Mouse (Mus musculus): ENCODE results near the gene Wipf3. TPM values are rescaled to one million over a fixed set of nuclear protein-coding genes. Genes with fewer than 3 reads are reported as not detected.
A peak's percentile ranks its signal among the peaks of the same experiment; 100 is the strongest.

Wipf3 gene
- total RNA-seq (2021), result 5.0 and 6.6 TPM in 2 replicates
- long read RNA-seq, experiment 1, partial matches to known transcripts, result 1 of 3 reads
- long read RNA-seq, experiment 1, other reads (novel, unspliced or antisense), result 2 of 3 reads
- long read RNA-seq, experiment 2, result 0 reads

DNA sequence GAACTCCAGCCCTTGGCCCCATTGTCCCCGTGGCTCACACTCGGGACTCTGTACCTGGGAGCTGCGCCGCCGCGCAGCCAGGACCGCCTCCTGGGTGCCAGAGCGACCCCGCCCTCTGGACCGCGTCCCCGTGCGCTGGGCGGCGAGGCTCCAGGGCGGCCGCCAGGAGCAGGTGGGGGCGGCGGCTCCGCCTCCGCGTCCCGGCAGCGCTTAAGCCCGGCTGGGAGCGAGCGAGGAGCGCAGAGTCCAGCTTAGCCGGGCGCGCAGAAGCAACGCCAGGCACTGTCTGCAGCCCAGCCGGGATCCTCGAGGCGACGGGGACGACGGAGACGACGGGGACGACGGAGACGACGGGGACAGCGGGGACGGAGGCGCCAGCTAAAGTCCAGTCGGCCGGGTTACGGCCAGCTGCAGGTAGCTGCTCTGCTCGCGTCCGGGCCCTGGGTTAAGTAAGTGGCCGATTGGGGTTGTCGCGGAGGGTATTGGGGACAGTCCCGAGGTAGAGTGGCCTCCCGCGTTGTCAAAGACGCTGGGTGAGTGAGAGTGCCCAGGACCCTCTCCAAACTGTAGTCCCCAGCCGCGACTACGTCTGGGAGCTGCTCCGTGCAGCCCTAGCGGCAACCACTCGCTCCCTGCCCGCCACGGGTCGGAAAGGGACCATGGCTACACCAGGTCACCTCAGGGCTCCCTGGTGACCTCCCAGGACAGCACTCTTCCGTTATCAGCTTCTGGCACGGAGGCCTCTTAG, at the start of gene Wipf3:
Gene Wipf3 (plus strand): TSS at position 157 of the 748 bp plus-strand sequence.
- DNase-seq, result peak; percentile 82

DNA sequence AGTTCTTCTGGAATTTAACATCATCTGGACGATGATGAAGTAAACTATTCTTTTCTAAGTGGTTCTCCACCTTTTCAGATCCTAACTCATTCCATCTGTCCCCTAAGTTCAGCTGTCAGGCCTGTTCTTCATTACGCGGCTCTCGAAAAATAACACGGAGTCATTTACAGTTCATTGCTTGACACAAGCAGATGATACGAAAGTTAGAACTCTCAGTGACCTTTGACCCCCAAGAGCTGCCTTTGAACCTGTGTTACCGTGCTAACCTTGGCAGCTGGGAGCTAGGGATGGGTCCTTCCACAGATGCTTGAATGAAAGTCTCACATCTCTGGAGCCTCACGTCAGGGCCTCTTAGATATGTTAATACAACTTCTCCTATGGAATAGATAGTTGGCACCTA, 46.8 kb upstream of the Wipf3 start:
- DNase-seq, result no peak

DNA sequence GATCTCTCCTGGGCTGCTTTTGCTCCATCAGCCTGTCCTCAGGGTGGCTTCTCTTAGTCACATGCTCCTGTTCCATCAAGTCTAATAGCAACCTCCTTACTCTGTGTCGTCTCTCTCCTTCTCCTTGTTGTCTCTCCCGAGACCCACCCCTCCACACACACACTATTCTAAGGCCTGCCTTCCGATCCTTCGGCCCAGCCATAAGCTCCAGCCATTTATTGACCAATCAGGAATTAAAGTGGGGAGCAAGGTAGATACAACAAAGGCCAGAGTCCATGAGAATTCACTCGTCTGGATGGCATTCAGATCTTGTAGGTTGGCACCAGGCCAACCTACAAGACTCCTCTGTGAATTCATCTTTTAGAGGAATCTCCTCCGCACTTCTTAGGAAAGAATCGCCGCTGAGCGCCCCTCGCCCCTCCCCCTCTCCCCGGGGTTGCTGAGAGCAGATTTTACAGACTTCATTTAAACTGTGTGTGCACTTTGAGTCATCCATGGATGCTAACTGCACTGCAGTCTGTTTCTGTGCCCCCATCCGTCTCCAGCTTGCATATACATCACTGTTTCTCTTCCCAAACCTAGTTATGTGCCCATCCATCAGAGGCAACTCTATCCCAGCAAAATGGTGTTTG, 45.4 kb upstream of the Wipf3 start:
- no peak for DNase-seq

DNA sequence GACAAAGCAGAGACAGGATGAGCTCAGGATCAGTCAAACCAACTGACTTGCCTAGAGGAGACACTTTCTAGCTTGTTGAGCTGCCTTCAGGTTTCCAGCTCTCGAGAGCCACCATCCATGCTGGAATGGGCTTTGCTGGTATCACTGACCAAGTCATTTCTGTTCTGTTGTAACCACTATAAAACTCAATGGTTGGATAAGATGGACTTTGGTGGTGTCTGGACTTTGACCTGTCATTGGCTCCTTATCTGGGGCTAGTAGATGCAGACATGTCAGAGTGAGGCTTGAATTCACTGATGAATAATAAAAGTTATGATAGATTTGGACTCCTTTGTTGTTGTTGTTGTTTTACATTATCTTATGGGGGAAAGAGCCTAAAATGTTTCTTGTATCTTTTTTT, 44.6 kb upstream of the Wipf3 start:
- no peak for DNase-seq

DNA sequence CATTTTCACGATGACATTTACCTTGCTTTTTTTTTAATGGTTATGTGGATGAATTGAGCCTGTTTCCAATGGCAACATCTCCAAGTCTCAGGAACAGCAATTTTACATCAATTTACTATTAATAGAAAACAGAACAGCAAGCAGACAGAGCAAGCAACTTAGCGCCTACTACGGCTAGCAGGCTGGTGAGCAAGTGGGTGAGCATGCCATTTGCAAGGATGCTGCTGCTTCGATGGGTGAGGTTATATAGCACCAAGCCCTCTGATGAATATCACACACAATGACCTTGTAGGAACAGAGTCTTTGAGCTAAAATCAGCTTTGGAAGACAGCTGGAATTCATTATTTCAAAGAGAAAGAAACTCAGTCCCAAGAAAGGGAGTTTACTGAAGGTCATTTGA, 43.0 kb upstream of the Wipf3 start:
- DNase-seq, result no peak

DNA sequence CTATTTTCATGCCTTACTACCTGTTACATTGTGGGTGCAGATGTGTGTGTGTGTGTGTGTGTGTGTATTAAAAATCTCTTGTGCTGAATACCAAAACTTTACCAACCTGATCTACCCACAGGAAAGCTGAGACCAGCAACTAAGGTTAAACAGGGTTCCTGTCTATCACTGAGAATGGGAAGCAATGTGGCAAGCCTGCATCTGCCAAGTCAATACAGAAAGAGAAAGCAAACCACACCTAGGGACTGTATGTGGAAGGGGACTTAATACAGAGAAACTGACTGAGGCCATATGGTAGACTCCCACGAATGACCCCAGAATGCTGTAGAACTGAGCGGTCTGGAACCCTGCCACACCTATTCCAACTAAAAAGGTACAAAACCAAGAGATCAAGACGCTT, 42.4 kb upstream of the Wipf3 start:
- DNase-seq, result no peak

DNA sequence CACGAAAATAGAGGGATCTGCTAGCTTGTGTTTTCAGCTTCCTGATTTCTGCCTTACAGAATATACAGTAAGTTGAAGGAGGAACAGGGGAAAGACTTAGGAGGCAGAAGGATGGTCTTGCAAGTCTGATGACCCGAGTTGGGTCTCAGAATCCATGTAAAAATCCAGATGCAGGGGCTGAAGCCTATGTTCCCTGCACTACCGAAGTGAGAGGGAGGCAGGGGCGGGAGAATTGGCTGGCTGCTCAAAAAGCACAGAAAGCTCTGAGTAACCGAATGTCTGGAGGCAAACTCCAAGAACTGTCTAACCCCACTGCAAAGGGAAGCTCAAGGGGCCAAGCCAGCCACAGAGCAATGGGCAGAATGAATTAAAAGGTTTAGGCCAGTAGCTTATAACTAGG, 41.7 kb upstream of the Wipf3 start:
- no peak for DNase-seq

DNA sequence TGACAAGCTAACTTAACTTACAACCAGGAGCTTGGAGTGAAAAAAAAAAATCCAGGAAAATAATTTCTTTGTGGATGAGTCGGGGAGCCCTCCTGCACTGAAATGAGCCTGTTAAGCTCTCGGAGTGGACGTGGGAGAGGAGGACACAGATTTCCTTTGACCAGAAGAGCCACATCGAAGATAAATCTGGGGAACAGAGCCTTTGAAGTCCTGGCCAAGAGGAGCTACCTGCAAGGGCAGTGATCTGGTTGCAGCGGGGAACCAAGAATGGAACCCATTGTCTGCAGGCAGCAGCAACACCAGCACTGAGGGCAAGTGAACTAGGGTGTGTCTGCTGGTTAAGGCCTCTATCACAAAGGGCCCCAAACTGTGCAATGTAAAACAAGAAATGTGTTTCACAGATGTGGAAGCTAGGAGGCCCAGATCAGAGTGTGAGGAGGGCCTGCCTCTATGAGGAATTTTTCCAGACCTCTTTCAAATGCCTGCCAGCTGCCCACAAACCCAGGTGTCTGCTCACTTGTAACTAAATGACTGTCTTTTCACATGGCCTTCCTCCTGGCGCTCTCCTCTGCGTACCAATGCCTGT, 40.6 kb upstream of the Wipf3 start:
- DNase-seq, result no peak

DNA sequence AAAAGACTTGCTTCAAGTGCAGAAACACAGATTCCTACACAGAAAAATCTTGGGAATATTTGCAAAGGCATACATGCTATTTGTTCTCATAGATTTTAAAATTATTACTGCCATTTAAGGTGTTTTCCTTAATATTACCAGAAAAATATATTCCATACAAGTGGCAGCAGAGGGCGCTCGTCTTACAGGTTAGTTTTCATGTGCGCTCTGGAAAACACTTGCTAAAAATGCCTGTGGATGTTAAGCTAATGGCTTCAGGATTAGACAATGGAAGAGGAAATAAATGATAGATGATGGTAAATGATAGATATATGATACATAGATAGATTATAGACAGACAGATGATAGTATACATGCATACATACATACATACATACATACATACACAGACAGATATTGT, 37.6 kb upstream of the Wipf3 start:
- DNase-seq, result peak; percentile 72

DNA sequence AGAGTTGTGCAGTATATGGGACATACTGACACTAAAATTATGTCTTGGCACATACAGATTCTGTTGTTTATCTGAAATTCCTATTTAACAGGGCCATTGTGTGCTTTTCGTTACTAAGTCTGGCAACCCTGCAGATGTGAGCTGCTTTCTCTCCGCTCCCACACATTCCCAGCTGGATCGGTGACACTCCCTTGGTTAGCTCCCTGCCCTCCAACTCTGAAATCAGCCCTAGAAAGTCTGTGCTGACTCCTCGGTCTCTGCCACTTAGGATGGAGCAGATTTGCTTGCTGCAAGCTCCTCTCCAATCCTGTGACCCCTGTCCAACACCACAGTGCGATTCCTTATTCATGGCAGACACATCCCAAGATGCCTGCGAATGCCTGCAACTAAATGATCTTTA, 35.5 kb upstream of the Wipf3 start:
- no peak for DNase-seq

DNA sequence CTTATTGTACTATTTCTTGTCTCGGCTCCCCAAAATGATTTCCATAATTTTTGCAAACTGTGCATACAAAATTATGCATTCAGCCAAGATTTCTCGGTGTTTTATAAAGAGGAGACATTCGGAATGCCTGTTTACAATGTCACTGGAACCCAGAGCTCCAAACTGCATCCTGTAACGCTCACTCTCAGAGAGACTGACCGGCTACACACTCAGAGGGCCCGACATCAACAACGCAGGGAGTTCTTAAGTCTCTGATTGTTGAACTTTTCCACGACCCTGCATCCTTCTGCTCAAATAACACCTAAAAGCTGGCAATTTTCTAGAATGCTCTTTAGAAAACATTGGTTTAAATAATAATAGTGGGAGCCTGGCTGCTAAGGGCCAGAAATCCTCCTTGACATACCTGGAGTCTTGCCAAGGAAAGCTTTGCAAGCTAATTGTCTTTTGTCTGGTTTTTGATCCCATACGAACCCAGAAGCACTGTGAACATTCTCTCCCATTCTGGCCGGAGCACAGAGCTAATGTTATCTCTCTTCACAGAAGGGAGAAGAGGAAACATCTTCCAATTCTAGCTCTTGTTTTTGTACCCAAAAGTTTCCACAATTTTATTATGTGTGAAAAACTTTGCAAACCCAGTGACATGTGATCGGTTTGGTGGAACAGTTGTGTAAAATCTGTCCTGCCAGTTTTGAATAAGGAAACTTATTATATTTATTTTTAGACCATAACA, 30.0 kb upstream of the Wipf3 start:
- peak; percentile 23 for DNase-seq

DNA sequence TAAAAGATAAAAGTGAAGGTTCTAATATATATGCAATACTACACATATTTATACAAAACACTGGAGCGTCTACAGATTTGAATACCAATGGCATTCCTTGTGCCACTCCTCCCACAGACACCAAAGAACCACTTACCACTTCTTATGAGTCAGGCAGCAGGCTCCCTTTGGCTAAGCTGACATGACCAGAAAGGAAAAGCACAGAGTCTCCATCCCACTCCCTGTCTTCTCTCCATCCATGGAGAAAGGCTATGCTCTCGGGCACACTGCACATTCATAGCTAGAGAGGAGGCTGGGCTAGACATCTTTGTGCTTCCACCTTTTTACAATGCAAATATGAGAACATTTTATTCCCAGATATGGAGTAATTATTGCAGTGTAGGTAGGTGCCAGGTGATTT, 27.9 kb upstream of the Wipf3 start:
- DNase-seq, result no peak

DNA sequence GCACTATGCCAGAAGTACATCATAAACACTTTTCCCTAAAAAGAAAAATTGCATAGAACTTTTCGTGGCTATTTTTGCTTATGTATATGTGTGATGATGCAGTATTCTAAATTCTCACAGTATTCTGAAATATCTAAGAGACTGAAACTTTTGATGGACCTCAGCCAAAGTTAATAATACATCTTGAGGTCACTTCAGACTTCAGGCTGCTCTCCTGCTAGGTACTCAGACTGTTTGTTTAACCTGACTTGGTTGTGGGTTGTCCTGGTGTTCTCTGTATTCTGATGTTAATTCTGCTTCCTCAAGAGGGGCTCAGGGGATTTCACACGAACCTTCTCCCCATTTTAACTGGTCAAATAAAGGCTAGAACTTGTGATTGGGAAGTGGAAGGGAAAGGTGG, 24.5 kb upstream of the Wipf3 start:
- DNase-seq, result no peak

DNA sequence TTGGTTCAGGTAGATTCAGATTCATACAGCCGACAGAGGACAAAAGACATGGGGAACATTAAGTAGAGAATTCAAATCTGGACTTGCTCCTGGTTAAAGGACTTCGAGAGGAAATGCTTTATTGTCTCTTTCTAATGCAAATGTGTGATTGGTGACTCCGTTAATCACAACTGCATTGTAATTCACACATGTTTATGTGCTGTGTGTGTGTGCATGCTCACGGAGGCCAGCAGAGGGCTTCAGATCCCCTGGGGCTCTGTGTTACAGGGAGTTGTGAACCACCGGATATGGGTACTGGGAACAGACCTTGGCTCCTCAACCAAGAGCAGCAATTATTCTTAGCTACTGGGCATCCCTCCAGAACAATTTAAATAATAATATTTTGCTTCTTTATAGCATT, 23.3 kb upstream of the Wipf3 start:
- no peak for DNase-seq

DNA sequence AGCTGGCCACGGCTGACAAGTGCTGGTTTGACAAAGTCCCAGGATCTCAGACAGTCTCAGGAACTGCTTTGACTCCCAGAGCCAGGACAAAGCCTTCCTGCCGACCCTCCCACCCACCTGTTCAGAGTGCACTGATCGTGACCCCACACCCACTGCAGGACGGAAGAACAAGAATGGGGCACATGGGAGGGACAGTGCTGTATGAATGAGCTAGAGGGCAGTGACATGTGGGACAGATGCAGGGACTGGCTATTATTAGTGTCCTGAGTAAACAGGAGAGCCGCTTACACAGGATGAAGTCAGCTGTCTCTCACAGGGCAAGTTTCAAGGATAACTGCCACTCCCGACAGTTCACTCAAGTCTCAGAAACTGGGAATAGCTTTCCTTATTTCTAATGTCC, 20.1 kb upstream of the Wipf3 start:
- DNase-seq, result no peak

DNA sequence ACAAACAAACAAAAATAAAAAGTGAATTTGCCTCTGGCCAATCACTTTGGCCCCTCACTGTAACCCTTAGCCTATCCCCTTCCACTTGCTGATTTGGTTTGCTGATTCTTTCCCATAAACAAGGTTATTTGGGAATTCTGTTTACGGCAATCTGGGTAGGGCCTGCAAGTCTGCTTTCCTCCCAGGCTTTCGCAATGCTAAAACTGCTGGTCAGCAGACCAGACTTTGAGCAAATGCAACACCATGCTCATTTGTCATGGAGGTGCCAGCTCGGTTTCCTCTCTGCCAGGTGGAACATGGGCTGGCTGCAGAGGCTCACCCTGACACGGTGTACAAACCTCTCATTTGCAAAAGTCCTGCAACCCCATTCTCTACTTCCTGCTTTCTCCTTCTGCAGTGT, 19.0 kb upstream of the Wipf3 start:
- no peak for DNase-seq

DNA sequence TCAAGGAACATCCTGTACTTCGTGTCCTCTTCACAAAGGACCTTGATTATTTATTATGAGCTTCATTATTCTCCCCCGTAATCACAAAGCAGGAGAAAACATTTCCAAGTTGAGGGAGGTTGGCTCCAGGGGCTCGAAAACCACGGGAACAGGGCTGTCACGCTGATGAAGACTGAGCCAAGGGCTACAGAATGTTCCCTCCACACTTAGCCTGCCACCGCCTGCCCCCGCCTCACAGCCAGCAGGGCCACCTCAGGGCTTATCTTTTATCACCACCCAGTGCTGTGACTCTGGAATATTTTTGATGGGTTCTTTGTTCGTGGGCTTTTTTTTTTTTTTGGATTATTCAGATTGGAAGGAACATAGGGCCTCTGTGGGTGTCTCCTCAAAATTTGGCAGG, 17.8 kb upstream of the Wipf3 start:
- no peak for DNase-seq

DNA sequence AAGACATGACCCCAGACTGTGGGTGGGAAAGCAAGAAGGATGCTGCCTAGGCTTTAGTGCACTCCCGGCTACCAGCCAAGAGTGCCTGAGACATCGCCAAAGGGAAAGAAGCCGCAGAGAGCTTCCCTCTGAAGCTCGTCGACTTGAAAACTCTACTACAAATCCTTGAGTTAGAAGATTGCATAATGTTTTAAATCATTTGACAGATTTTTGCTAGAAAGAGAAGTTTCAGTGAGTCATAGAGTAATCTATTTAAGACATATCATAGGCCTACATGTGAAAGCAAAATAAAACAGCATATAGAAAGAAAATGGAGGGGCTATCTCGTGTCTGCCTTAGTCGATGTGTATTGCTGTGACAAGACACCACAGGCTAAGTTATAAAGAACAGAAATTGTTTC, 16.5 kb upstream of the Wipf3 start:
- DNase-seq, result peak; percentile 23

DNA sequence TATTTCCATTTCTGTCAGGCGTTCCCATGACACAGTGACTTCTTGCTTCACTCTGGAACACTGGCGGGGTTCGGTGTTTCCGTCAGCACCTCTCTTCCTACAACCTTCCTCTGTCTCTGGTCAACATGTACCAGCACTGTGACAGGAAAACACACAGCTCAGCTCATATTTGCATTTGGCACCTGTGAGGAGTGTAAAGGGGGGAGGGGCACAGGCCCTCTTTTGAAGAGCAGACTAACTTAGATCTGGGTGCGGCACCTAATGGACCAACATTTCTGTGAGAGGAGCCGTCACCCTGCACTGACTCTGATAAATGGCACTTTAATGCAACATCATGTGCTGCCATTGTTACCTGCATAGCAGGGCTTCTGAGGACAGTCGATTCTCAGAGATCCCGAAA, 4.2 kb upstream of the Wipf3 start:
- DNase-seq, result no peak

DNA sequence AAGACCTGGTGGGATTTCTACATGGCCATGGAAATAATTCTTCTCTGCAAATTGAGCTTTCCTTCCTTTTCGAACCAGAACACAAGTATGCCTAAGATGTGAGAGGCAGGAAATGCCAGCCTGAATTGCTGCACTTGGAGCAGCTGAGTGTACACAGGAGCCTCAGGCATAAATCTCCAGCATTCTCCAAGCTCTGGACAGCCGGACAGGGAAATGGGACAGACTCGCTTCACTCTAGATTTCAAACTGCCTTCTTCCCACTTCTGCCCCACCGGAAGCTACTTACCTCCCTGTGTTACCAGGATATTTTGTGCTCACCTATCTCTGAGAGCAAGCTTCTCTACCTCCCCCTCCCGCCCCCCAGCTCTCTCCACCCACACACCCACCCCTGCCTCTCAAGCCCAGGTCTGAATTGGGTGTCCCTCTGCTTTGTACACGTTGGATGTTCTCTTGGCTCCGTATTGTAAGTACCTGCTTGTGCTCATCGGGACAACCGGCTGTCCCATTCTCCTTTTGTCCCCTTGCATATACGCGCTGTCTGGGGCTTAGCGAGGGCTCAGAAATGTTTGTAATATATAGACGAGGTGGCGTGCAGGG, 455 bp upstream of the Wipf3 start:
- no peak for DNase-seq

DNA sequence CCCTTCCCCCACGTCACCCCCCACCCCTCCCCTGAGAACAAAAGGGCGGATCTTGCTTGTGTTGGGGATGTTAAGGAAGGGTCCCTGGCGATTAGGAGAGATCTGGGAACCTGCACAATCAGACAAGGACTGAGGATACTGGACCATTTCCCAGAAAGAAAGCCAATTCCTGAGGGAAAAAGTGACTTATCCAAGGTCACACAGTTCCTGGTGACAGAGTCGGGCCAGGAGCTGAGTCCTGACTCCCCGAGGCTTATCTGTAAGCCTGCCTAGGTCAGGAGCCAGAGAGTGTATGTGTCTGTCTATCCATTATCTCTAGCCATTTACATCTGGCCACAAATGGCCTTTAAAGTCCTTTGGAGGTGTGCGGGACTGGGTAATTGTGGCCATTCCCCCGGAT, 818 bp downstream of the Wipf3 start:
- DNase-seq, result peak; percentile 40

DNA sequence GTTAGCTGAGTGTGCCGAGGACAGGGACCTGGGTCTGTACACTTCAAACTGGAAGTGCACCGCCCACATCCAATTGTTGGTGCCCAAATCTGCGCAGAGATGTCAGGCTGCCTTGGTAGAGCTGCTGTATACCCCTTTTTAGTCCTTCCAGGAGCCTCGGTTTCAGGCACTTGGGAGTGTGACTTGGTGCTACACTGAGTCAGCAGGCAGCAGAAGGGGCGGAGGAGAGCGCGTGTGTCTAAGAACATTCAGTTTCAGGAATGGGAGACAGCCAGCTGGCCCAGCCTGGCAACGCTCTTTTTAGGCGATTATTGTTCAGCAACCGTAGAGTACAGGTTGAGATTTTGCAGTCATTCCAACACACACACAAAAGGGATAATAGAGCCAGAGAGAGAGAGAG, 2.4 kb downstream of the Wipf3 start:
- DNase-seq, result no peak

DNA sequence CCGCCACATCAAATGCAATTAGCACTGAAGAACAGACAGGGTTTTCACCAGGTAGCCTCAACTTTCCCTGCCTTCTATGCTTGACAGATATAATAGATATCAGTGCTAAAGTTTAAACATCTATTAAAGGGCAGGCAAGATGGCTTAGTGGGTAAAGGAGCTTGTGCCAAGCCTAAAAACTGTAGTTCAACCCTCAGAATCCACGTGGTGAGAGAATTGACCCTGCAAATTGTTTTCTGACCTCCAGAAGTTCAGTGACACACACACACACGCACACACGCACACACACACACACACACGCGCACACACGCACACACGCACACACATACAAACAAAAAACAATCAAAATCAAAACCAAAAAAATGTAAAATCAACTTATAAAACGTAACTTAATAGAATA, 2.8 kb downstream of the Wipf3 start:
- DNase-seq, result no peak

All from adrenal gland, postnatal 14 days (tissue).